Mouse (Mus musculus): ENCODE data around the gene Clec4a4.

DNA sequence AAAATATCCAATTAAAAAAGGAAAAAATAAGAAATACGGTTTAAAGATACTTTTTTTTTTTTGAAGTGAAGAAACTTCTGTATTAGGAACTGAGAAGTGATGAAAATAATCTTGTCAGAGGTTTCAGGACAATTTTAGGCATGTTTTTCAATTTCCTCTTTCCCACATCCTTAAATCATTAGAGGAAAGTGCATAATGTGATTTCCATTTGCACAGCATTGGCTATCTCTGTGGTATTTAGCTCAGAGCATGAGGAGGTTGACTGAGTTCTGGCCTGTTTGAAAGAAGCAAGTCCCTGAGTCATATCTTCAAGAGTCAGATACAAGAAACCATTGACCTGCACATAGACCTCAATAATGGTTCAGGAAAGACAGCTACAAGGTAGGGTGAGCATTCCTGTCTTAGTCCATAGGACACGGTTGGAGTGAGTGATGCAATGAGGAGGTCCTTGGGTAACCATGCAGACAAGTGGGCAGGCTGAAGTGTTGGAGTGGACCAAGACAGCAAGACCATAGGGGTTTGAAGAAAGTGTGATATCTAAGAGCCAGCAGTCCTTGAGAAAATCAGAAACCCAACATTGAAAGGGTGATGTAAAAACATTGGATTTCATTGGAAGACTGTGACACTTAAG, 59.7 kb downstream of the Clec4a4 start, which contains the start of gene Clec4b1:
- TF ChIP-seq POLR2A (IDR thresholded peaks at IDR 0.05; ENCODE audit: low read depth, low read length) (no peak), CTCF (IDR thresholded peaks at IDR 0.05; ENCODE audit: extremely low read depth, insufficient read length, insufficient replicate concordance, low read depth, low read length) (no peak)

Measured in small intestine, adult 2 months (tissue).